Mouse (Mus musculus): ENCODE results near the gene Wbp1. TPM values are rescaled to one million over a fixed set of nuclear protein-coding genes. Genes with fewer than 3 reads are reported as not detected.
A peak's percentile ranks its signal among the peaks of the same experiment; 100 is the strongest.

Wbp1 gene
- total RNA-seq, 2 experiments from 2014 or later: 55.9 to 56.1 TPM

DNA sequence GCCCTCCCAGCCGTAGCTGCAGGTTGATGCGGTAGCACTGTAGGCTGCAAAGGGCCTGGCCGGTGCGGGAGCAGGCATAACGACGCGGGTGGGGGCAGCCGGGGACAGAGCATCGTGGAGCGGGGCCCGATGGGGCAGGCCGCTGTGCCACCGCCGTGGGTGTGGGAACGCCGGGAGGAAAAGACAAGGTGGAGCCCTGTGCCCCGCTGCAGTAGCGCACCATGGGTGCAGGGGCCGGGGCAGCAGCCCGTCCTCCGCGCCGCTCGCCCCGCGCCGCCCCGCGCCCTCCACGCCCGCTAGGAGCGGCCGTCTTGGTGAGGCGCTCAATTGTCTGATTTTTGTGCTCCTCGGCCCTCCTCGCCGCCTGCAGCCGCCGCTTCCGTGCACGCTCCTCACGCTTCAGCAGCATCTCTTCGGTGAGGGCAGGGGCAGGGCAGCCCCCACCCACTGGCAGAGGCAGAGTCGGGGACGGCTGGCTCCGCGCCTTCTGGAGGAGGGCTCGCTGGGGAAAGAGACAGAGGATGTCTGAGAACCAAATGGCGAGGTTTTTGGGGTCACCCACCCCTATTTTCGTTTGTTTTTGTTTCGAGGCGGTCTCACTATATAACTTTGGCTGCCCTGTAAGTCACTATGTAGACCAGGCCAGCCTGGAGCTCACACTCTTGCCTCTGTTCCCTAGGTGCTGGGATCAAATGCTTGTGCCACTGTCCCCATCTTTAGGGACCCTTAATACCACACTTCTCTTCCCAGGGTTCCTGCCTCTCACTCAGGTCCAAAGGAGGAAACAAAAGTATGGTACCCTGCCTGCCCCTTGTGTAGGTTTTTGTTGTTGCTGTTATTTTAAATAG is 728 bp upstream of the Wbp1 start:
- H3K27ac ChIP-seq: peak overlapping the region; percentile 86
- peak; percentile 15; the same call in 1 of the 2 replicates for TF ChIP-seq CTCF (conservative IDR thresholded peaks at IDR 0.05)
- H3K4me3 ChIP-seq: peak overlapping the region; percentile 72
- DNase-seq (ENCODE audit: low spot score in 2 of 2): peak in 1 of 2 experiments; percentile 10

DNA sequence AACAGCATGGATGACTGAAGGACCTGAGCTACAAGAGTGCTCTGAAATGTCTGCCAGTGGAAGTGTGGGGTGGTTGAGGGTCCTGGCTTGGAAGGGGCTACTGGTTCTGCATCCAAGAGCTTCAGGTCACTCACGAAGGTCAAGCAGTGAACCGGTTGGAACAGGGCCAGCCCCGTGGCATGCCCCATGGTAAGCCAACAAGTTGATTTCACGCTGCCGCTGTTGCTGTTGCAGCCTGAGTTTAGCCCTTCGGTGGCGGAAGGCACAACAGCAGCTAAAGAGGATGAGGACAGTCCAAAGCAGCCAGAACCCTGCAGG is 1.7 kb downstream of the Wbp1 start:
- TF ChIP-seq CTCF (conservative IDR thresholded peaks at IDR 0.05): no peak

DNA sequence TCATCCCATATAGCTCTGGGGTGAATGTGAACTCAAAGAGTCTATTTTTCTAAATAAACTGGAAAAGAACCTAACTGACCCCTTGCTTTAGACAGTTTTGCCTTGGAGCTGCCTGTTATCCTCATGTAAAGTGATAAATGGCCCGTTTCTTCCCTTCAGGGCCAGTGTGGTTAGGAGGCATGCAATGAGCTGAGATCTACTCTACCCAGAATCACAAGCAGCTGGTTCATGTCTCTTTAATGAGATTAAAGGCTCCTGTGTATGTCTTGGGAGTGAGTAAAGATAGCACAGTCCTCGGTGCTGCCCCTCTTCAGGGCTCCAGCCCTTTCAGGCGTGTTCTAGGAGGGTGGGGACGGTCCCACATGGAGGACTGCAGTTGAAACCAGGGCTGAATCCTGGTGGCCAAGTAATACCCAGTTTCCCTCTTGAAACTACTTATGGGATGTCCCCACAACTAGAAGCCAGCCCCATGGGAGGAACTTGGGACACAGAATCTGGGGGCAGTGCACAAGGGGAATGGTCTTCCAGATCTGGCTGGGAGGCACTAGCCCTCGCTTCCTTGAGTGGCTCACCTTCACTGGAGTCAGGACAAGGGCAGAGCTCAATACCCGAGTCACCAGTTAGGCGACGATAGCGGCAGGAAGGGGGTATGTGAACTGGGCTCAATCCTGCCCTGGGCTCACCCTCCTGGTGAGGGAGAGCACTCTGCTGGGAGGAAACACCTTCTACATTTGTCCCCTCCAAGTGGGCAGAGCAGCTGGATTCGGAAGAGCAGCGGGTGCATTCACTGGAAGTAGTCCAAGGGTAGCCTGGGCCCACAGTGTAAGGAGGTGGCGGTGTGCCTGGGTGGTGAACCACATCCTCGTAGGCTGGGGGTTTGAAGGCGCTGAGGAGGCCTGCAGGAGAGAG is 2.3 kb downstream of the Wbp1 start:
- no peak overlapping the region for H3K4me3 ChIP-seq
- no peak for DNase-seq (ENCODE audit: low spot score in 2 of 2)
- no peak overlapping the region for H3K27ac ChIP-seq
- no peak for TF ChIP-seq CTCF (conservative IDR thresholded peaks at IDR 0.05)

More for the DNA sequence above, 1.7 kb downstream of the Wbp1 start:
- no peak overlapping the region for H3K4me3 ChIP-seq
- no peak overlapping the region for H3K27ac ChIP-seq
- DNase-seq (ENCODE audit: low spot score in 2 of 2): no peak

DNA sequence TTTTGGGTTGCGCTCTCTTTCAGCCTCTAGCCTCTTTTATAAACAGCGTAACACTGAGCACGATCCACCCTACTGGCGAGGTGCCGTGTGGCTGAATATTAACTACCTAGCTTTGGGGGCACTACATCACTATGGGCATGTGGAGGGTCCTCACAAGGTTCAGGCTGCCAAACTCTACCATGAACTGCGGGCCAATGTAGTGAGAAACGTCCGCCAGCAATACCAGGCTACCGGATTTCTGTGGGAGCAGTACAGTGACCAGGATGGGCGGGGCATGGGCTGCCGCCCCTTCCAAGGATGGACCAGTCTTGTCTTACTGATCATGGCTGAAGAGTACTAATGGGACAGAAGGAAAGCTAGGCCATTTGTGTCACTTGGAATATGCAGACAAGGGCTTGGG is 3.0 kb downstream of the Wbp1 start:
- no peak for TF ChIP-seq CTCF (conservative IDR thresholded peaks at IDR 0.05)
- H3K4me3 ChIP-seq: no peak overlapping the region
- no peak for DNase-seq (ENCODE audit: low spot score in 2 of 2)
- H3K27ac ChIP-seq: no peak overlapping the region

DNA sequence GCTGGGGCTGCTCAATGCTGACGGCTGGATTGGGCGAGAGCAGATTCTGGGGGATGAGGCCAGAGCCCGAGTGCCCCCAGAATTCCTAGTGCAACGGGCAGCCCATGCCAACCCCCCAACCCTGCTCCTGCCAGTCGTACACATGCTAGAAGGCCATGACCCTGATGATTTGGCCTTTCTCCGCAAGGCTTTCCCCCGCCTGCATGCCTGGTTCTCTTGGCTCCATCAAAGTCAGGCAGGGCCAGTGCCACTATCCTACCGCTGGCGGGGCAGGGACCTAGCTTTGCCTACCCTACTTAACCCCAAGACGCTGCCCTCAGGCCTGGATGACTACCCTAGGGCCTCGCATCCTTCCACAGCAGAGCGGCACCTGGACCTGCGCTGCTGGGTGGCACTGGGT is 3.7 kb downstream of the Wbp1 start:
- TF ChIP-seq CTCF (conservative IDR thresholded peaks at IDR 0.05): no peak
- Histone ChIP-seq H3K4me3 (no peak overlapping the region), H3K27ac (no peak overlapping the region)
- DNase-seq (ENCODE audit: low spot score in 2 of 2): no peak

DNA sequence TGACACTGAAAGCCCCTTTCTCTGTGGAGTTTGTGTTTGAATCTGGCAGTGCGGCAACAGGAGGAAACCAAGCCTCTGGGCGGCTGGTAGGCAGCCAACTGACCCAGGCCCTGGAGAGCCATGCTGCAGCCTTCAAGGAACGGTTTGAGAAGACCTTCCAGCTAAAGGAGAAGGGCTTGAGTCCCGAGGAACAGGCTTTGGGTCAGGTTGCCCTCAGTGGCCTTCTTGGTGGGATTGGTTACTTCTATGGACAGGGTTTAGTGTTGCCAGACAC is 4.3 kb downstream of the Wbp1 start:
- no peak for DNase-seq (ENCODE audit: low spot score in 2 of 2)
- H3K4me3 ChIP-seq: no peak overlapping the region
- H3K27ac ChIP-seq: no peak overlapping the region
- TF ChIP-seq CTCF (conservative IDR thresholded peaks at IDR 0.05): no peak

DNA sequence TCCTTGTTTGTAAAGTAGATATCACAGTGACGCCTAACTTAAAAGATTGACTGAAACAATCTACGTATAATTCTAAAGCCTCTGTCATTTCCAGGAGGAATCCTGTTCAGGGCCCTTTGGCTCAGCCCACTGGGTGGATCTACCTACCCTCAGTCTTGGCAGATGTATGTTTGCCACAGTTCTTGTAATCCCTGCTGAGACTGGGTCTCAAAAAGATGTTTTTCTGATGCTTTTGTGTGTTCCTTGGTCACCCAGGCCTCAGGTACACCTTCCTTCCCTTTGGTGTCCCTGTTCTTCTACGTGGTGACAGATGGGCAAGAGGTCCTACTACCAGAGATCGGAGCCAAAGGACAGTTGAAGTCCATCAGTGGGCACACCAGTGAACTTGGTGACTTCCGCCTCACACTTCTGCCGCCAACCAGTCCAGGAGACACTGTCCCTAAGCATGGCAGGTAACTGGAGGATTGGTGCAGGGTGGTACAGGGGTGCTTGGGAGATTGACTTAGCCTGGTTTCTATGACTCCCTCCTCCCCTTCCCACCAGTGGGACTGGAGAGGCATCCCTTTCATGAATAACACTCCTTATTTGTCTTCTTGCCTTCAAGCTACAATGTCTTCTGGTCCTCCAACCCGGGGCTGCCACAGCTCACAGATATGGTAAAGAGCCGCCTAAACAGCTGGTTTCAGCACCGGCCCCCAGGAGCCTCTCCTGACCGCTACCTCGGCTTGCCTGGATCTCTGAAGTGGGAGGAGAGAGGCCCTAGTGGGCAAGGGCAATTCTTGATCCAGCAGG is 4.8 kb downstream of the Wbp1 start:
- H3K4me3 ChIP-seq: peak overlapping the region; percentile 88
- TF ChIP-seq CTCF (conservative IDR thresholded peaks at IDR 0.05): no peak
- DNase-seq (ENCODE audit: low spot score in 2 of 2): no peak
- peak overlapping the region; percentile 84 for H3K27ac ChIP-seq

DNA sequence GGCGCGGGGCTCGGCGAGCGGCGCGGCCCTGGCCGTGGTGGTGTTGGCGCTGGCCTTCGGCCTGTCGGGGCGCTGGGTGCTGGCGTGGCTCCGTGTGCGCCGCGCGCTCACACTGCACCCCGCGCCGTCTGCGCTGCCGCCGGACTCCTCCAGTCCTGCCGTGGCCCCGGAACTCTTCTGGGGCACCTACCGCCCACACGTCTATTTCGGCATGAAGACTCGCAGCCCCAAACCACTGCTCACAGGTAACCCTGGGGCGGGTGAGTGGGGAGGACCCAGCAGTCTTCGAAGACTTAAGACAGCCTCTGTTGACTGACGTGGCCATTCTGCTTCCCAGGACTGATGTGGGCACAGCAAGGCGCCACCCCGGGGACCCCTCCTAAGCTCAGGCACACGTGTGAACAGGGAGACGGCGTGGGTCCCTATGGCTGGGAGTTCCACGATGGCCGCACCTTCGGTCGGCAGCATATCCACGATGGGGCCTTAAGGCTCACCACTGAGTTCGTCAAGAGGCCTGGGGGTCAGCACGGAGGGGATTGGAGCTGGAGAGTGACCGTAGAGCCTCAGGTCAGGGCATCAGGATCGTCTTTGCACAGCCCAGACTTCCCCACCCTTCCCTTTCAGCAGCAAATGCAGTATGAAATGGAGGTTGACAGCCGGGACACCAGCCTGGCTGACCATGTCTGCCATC is 5.5 kb downstream of the Wbp1 start:
- TF ChIP-seq CTCF (conservative IDR thresholded peaks at IDR 0.05): no peak

DNA sequence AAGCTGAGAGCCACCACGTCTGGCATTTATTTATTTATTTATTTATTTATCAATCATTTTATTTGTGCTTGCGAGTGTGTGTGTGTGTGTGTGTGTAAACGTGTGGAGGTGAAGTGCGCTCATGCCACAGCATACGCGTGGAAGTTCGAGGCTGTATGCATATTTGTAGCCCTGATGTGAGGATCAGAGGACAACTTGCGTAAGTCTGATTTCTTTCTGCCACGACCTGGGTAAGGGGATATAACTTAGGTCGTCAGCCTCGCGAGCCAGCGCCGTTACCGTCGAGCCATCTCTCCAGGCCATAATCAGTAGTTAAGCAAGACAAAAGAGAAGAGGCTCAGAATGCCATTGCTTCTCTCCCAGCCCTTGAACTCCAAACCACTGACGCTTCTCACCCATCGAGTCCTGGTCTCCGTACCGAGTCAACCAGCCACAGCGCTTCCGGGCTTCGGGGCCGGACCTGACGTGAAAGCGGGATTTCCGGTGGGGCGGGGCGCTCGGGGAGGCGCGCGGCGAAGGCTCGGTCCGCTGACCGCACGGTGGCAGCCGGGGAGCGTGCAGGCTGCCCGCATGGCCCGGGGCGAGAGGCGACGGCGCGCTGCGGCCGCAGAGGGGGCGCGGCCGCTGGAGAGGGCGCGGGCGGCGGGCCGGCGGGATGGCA is 6.2 kb downstream of the Wbp1 start, which contains the start of gene Mogs:
Gene Mogs (plus strand): TSS at position 486 of the 661 bp plus-strand sequence.
- peak; percentile 92 to 94 for DNase-seq (ENCODE audit: low spot score in 2 of 2)
- TF ChIP-seq CTCF (conservative IDR thresholded peaks at IDR 0.05): peak; percentile 61
- H3K27ac ChIP-seq: peak within 1 kb of the TSS; percentile 97
- peak within 1 kb of the TSS; percentile 88 for H3K4me3 ChIP-seq

More for the DNA sequence above, 5.5 kb downstream of the Wbp1 start:
- no peak for DNase-seq (ENCODE audit: low spot score in 2 of 2)
- H3K27ac ChIP-seq: peak overlapping the region; percentile 84
- peak overlapping the region; percentile 88 for H3K4me3 ChIP-seq

DNA sequence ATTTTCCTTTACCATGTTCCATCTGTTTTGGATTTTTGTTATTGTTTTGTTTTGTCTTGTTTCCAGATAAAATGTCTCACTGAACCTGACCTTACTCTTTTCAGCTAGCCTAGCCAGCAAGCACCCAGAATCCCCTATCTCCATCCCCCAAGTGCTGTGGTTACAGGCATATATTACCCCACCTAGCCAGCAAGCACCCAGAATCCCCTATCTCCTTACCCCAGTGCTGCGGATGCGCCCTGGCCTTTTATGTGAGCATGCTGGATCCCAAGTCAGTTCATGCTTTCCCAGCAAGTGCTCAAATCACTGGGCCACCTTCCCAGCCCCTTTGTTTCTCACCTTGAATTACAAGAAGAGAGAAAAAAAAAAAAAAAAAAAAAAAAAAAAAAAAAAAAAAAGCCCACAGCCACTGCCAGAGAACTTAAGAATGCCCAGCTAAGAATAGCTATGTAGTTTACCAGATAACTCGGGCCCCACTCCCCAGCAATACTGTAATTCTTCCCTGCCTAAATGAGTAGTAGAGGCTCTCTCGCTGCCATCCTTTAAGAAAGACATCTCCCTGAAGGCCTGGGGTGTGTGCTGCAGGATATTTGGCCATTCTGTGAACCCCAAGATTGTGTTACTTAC is 9.7 kb downstream of the Wbp1 start:
- TF ChIP-seq CTCF (conservative IDR thresholded peaks at IDR 0.05): no peak
- no peak overlapping the region for H3K4me3 ChIP-seq
- no peak for DNase-seq (ENCODE audit: low spot score in 2 of 2)
- H3K27ac ChIP-seq: no peak overlapping the region
